Mouse (Mus musculus) gastrocnemius, postnatal 36 days (tissue): ENCODE measurements around the gene Fam126b. TPM values are rescaled to one million over a fixed set of nuclear protein-coding genes. Genes with fewer than 3 reads are reported as not detected.
A peak's percentile ranks its signal among the peaks of the same experiment; 100 is the strongest.
"Not testable (repeated sequence)": the region's sequence is repeated elsewhere in the genome, so short reads cannot be mapped to it uniquely, and the experiment has no call there.

ENCODE experiments used
- DNase-seq, 2 experiments: peaks; one replicate each; pipeline ENCODE4 v3.0.0; 2022
- intact Hi-C: fragments of 180-260 bp; cut with DNase I; formaldehyde crosslinking; loops from one replicate; pipeline ENCODE4 v1.15.1; 2025
- total RNA-seq, 2 experiments: library from RNA; stranded (reverse); gene quantifications; 2 replicates each; pipeline ENCODE4 v1.2.3; 2021

Gene Fam126b
- total RNA-seq, 2 experiments from 2014 or later, result 8.6 to 10.6 TPM

DNA sequence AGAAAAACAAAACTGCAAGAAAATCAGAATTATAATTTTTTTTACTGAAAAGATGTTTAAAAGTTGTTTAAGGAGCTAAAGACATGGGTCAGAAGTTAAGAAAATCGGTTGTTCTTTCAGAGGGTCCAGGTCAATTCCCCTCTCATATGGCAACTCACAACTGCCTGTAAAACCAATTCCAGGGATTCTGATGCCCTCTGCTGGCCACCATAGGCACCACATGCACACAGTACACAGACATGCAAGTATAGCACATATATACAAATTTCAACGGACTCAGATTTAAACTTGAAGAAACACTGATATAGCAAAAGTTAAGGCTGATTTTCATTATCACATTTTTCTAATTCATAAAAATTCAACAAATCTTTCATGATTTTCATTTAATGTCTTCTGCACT, 6.9 kb downstream of the Fam126b start:
- DNase-seq, result no peak
- intact Hi-C loops, result no loop called here

DNA sequence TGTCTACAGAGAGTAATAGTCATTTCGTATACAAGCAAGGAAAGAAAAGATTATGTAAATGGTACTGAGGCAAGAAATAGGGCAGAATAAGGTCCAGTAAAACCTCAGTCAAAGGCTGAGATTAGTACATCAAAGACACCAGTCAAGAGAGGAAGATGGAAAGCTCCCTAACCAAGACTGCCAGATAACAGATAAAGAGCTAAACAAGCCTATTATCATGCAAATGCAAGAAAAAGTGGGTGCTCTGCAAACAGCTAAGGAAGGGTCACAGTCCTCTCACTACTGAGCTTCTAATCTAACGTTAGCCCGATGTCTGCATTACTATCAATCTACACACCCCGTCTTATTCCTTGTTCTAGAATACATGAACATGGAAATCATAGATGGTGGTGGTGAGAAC, 15.7 kb downstream of the Fam126b start:
- intact Hi-C loops, result no loop called here
- no peak for DNase-seq

DNA sequence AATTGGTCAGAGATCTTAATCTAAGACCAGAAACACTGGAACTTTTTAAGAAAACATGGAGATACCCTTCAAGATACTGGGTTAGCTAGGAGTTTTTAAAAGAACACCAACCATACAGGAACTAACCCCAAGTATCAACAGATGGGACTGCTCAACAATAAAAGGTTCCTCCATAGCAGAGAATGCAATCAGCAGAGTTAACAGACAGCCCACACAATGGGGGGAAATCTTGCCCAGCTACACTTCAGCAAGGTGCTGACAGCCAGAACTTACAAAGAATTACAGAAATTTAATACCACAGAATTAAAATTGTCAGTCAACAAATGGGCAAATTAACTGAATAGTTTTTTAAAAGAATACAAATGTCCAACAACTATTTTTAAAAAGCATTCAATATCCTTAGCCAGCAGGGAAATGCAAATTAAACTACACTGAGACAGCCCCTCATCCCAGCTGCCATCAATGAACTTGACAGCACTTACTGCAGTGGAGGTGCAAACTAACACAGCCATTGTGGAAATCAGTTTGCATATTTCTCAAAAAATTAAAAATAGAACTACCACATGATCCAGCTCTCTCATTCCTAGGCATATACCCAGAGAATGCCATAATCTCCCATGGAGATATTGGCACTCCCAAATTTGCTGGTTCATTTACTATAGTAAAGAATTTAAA, 17.5 kb downstream of the Fam126b start:
- intact Hi-C loops, result no loop called here
- DNase-seq, result no peak

DNA sequence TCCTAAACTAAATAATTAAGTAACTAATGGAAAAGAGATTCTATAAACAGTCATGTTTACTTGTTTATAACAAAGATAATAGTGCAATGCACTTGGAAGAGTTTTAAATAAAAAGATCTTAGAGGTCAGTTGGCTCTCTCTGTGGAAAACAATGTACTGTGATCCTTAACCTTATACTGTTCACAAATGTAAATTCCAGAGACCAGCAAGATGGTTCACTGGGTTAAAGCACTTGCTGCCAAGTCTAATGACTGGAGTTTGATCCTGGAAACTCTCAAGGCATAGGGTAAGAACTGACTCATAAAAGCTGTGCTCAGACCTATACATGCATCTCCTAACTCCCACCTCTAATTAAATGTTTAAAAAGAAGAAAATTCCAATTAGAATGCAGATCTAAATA, 19.5 kb downstream of the Fam126b start:
- intact Hi-C loops, result no loop called here
- no peak for DNase-seq

DNA sequence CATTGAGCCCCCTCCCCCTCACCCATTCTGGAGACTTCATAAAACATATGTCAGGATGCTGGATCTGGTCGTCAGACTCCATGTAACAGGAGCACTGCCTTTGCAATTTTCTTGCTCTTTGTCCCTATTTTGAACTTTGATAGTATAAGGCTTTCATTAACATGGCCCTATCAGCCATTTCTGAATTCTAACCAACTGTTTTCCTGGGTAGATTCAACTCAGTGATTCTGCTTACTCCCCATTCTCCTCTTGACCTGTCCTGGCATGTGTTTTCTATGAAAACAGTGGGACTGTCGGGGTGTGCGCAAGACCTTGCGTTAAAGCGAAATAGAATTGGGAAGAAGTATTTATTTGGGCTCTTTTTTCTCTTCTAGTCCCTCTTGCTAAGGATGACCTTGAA, 21.1 kb downstream of the Fam126b start:
- intact Hi-C loops, result loop anchor here (5.0 kb wide), 1 partner anchor 112 kb away; no protein-coding TSS in a partner anchor
- no peak for DNase-seq

DNA sequence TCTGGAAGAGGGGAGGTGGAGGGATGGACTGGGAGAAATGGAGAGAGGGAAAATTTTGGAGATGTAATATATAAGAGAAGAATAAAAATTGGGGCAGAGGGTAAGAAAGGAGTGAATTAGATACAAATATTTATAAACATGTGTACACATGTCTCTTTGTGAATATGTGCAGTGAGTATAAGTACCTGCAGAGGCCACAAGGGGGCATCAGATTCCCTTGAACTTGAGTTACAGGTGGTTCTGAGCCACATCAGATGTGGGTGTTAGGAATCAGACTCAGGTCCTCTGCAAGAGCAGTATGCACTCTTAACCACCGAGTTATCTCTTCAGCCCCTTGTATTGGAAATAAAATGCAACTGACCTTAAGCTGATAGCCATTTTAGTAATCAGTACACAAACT, 23.7 kb downstream of the Fam126b start:
- peak; percentile 14 to 21 for DNase-seq
- intact Hi-C loops, result loop anchor here (5.0 kb wide), 1 partner anchor 115 kb away; no protein-coding TSS in a partner anchor

DNA sequence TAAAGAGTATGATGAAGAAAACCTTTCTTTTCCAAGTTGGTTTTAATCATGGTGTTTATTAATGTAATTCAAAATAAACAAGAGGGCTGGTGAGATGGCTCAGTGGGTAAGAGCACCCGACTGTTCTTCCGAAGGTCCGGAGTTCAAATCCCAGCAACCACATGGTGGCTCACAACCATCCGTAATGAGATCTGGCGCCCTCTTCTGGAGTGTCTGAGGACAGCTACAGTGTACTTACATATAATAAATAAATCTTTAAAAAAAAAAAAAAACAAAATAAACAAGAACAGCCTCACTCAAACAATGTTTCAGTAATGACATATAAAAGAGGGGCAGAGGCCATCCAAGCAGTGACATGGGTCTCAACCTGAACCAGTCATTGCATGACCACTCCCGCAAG, 25.8 kb downstream of the Fam126b start:
- intact Hi-C loops, result loop anchor here (5.0 kb wide), 1 partner anchor 117 kb away; no protein-coding TSS in a partner anchor

DNA sequence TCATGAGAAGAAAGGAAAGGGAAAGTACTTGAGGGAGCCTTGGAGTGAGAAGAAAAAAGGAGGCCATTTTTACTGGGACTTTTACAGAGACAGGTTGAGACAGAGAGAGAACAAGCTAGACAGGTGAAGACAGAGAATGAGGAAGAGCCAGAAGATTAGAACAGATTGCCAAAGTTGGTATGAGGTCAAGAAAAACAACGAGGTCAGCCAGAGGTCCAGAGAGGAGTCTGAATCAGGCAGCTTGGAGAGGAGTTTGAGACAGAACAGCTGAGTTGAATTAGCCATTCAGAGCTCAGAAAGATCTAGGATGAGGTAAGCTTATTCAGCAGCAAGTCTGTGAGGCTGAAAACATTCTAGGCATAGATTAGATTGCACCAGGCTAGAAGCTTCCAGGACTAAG, 44.7 kb downstream of the Fam126b start:
- DNase-seq, result no peak
- intact Hi-C loops, result loop anchor here (10.0 kb wide), 1 partner anchor 373 kb away; no protein-coding TSS in a partner anchor

More for the DNA sequence above, 25.8 kb downstream of the Fam126b start:
- not testable (repeated sequence) for DNase-seq

DNA sequence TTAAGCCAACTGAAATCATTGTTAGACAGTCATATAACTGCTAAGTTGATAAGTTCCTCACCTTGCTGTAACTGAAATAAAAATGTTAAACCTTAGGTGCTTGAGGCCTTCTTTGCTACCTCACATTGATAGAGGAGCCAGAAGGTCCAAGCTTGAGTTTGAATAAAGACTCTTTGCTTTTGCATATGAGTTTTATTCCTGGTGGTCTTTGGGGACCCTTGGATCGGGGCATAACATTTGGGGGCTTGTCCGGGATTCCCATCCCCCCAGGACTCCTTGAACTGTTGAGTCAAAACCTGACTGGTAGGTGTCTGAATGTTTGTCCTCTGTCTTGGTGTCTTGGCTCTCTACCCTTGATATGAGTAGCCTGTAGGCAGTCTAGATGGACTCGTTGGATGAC, 78.9 kb downstream of the Fam126b start:
- intact Hi-C loops, result no loop called here
- no peak for DNase-seq

DNA sequence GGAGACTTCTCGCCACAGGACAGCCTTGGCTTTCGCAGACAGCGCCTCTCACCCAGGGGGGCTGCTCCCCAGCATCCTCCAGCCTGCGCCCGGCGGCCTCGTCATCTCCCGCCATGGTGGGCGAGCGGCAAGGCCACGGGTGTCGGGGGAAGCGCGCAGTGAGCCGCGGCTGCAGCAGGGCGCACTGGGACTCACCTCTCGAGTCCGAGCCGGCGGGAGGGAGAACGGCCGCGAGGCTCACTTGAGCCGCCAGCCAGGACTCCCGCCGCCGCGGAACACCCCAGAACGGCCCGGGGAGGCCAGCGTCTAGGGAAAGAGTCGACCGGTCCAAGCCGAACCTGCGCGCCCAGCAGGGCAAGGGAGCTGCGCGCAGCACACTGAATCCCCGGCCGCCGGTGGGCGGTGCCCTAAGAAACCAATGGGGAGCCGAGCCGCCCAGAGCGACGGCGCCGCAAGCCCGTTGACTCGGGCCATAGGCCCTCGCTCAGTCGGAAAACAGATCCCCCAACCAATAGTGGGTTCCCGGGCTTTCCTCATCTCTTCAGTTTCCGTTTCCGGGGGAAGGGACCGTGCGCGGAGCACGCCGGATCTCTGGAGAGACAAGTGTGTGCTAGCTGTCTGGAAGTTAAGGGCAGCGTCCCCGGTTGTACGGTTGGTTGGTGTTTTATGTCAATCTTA, 81.4 kb downstream of the Fam126b start, which contains the start of gene Orc2:
Orc2 (minus strand) TSS at position 533 of the 678 bp plus-strand sequence.
- DNase-seq, result peak; percentile 81 to 83
- intact Hi-C loops, result no loop called here

DNA sequence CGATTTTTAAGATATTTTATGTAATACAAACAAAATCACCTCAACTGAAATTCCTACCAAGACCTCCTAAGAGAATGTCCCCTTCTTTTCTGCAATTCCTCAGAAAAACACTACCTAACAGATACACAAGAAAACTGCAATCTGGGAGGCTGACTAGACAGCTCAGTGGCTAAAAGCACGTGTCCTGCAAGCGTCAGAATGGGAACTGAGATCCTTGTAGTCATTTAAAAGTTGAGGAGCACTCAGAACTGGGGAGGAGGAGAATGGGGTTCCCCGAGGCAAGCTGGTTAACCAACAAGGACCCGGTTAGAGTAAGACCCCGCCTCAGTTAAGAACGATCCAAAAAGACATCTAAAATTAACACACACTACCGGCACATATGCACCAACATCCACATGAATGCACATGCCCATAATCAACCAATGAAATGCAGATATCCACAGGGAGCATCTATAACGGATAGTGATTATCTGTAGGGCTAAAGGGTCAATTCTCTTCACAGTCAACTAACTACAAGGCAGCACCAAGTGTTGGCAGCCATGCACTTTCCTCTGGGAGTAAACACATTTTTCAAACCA, 82.2 kb downstream of the Fam126b start:
- intact Hi-C loops, result no loop called here
- no peak for DNase-seq

DNA sequence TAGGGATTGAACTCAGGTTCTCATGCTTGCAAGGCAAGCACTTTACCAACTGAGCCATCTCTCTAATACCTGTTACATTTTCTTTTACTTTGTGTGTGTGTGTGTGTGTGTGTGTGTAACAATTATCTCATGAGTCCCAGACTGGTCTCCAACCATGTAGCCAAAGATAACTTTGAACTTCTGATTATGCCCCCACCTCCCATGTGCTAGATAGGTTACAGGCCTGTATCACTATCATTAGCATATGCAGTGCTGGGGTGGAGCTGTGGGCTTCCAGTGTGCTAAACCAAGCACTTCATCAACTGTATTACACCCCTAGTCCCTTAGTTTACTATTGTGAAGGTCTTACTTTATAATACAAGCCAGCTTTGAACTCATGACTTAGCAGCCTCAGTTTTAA, 83.0 kb downstream of the Fam126b start:
- intact Hi-C loops, result no loop called here
- DNase-seq, result no peak

DNA sequence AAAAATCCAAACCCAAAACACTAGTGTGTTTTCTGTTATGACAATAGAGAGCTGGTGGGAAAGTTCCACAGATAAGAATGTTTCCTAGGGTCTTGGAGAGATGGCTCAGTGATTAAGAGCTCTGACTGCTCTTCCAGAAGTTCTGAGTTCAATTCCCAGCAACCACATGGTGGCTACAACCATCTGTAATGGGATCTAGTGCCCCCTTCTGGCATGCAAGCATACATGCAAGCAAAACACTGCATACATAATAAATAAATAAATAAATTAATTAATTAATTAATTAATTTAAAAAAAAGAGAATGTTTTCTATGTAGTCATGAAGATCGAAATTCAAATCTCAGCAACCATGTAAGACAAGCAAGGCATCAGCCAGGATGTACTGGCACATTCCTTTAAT, 87.4 kb downstream of the Fam126b start:
- intact Hi-C loops, result no loop called here
- no peak for DNase-seq

DNA sequence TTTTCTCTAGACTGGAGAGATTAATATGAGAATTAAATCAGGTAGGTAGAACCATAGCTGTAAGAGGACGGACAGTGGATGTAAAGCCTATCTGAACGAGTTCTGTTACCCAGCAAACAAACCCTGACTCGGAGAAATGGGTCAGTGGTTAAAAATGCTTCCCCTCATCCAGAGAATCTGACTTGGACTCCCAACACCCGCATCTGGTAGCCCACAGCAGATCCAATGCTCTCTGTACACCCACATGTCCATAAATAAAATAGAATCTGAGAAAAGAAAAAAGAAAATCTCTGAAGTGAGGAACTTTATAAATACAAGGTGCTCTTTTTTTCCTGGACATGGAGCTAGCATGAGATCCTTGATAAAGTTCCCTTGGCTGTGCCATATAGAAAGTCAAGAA, 88.4 kb downstream of the Fam126b start:
- intact Hi-C loops, result no loop called here

DNA sequence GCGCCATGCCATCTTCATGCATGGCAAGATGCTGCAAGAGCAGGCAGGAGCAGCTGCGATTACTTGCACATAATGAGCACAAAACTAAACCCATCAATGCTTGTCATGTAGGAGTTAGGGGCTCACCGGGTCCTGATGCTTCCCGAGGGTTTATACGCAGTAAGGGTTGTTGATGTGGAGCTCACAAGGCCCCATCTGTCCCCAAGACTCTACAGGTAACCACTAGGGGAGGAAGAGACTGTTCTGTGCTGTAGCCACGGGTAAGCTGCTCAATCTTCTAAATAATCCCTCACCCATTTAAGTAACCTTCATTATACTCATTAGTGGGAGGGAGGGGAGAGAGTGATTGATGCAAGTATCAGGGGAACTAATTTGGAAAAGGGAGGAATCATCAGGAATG, 90.5 kb downstream of the Fam126b start:
- DNase-seq, result no peak
- intact Hi-C loops, result no loop called here

More for the DNA sequence above, 88.4 kb downstream of the Fam126b start:
- no peak for DNase-seq

DNA sequence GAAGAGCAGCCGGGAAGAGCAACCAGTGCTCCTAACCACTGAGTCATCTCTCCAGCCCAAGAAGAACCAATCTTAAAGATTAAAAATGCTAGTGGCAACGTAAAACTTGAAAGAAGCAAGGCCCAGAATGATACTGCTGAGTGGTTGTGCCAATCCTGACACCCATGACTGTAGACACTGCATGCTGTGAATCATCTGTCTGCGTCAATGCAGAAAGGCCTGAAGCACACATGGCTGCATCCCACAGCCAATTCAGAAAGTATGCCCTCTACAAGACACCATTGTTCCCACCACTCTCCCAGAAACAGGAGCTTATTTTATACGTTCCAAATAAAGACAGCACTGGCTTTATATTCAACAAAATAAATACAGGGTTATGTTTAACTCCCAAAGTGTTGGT, 103.5 kb downstream of the Fam126b start:
- DNase-seq, result no peak
- intact Hi-C loops, result no loop called here

DNA sequence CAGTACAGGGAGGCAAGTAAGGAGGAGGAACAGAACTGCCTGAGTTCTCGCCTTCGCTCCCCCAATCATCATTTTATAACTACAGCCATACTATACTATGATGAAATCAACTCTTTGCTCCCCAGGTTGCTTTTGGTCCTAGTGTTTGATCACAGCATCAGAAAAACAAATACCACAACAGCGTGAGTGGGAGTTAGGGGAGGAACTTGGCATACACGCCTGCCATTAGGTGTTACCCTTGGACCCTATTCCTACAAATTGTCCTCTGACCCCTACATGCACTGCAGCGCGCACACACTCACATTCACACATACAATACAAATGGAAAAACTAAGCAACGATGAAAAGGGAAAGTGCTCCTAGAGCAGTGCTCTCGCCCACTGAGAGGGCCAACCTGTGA, 110.5 kb downstream of the Fam126b start:
- no peak for DNase-seq
- intact Hi-C loops, result no loop called here

Other genes with a start within 250 kb of the Fam126b start
- gene Bzw1, start 193.4 kb downstream of the Fam126b start, total RNA-seq, result 10 to 100 TPM; 36.8 to 43.1 TPM
- gene Clk1, start 162.3 kb downstream of the Fam126b start, total RNA-seq, result 10 to 100 TPM; 30.6 to 38.9 TPM
- 1 to 10 TPM; 6.9 to 9.5 TPM for gene Nif3l1, start 141.2 kb downstream of the Fam126b start, total RNA-seq
- gene Ppil3, start 140.8 kb downstream of the Fam126b start, total RNA-seq, result 10 to 100 TPM; 14.8 to 14.9 TPM
- gene Orc2, start 81.2 kb downstream of the Fam126b start, total RNA-seq, result 10 to 100 TPM in 1 of 2 experiments, 1 to 10 TPM in 1; 9.1 to 11.5 TPM
- 100 to 1,000 TPM; 154 to 170 TPM for gene Ndufb3, start 61 bp upstream of the Fam126b start, total RNA-seq
- not detected for gene Als2cr12, start 109.7 kb upstream of the Fam126b start, total RNA-seq
- 10 to 100 TPM; 34.9 to 42.3 TPM for gene Cflar, start 125.2 kb upstream of the Fam126b start, total RNA-seq
- 1 to 10 TPM; 2.5 to 3.1 TPM for gene Casp8, start 209.1 kb upstream of the Fam126b start, total RNA-seq